Mouse (Mus musculus): Measurements from ENCODE around the gene Shank2.

The Shank2 gene

DNA sequence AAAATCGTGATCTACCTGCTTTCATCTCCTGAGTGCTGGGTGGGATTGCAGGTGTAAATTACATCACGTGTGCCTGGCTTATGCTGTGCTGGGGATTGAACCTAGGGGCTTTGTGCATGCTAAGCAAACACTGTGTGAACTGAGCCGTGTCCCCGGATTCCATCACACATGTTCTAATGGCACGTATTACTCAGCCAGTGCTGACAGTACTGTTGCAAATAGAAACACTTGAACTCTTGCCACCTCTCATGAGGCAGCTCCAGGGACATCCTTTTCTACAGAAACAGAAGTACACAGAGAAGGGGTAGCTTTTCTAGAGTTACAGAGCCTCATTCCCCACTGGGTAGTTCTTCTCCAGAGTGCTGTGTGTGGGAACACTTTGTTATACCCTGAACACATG, 168.5 kb downstream of the Shank2 start:
- no peak for DNase-seq (ENCODE audit: low spot score in 2 of 2)

GRCm38 (mm10) chr7:144170686-144171085, 169.0 kb downstream of the Shank2 start:
- peak; percentile 36 to 42 for DNase-seq (ENCODE audit: low spot score in 2 of 2)

- no peak for DNase-seq (ENCODE audit: low spot score in 2 of 2)
These were observed 172.1 kb downstream of the Shank2 start for GRCm38 (mm10) chr7:144173869-144174268.

DNA sequence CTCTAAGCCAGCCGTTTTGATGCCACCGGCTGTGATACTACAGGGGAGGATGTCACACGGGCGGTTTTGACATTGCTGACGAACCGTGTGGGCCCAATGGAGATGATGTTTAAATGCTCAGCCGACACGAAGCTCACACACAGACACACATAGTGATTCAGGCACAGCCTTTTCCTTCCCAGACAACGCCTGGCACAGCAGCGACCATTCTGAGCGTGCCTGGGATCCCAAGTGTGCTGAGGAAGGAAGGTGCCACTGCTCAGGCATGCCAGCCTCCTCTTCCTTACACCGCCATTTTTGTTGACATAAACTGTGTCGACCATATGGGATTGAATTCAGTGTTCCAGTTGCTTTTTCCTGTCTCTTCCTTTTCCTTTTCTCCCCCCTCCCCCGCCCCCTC, 172.6 kb downstream of the Shank2 start:
- peak; percentile 46 to 55 for DNase-seq (ENCODE audit: low spot score in 2 of 2)

GRCm38 (mm10) chr7:144175025-144175424, 173.3 kb downstream of the Shank2 start:
- peak; percentile 20 to 27 for DNase-seq (ENCODE audit: low spot score in 2 of 2)

GRCm38 (mm10) chr7:144175481-144176233, 173.9 kb downstream of the Shank2 start:
- DNase-seq (ENCODE audit: low spot score in 2 of 2) = peak; percentile 69

DNA sequence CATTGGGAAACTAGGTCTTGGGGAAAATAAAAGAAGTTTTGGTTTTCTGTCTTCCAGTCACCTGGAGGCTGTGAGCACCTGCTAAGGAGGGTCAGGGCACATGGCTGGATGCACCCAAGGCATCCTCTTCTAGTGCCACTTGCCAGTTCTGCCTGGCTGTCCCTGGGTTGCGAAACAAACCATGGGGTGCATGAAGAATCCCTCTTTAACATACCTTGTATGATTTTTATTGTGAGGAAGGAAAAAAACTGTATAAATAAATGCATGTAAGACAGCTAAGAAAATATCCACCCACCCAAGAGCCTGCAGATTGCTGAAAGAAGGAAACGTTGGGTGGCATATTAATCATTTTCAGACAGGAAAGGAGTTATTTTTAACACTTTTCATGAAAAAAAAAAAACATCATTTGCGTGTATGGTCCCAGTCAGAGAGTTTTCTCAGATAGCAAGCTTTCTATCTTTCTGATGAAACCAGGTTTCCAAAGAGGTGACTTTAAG, 174.6 kb downstream of the Shank2 start:
- DNase-seq (ENCODE audit: low spot score in 2 of 2) = peak in 1 of 2 experiments; percentile 43

DNA sequence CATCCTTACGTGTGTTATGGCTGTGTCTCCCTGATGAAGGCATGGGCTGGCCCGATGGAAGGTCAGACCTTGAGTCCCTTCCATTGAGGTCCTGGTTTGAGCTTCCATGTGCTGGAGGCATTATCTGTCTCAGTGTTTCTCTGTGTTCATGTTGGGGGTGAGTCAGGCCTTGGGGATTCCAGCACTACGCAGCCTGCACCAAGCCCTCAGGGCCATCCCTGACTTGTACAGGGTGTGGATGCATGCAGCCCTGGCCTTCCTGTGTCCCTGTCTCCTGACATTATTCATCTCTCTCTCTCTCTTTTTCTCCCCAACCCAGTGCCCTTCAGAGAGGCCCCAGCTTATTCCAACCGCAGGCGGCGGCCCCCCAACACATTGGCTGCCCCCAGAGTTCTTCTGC, 177.7 kb downstream of the Shank2 start:
- no peak for DNase-seq (ENCODE audit: low spot score in 2 of 2)

DNA sequence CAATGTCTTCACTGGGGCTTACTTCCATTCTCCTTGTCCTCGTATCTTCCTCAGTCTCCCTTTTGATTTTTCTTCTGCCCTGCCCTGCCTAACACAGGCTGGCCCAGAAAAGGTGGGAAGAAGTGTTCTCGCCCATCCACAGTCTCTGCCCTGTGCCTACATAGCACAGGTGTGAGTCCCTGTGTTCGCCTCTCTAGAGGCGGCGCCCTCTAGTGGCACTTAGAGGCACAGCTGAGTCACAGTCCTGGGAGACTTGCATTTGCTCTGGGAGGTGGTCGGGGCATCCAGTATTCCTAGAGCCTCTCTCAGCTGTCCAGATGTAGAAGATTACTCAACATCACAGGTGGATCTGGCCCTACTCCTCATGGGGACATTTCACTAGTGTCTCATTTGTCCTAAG, 179.2 kb downstream of the Shank2 start:
- DNase-seq (ENCODE audit: low spot score in 2 of 2) = peak; percentile 61 to 64

DNA sequence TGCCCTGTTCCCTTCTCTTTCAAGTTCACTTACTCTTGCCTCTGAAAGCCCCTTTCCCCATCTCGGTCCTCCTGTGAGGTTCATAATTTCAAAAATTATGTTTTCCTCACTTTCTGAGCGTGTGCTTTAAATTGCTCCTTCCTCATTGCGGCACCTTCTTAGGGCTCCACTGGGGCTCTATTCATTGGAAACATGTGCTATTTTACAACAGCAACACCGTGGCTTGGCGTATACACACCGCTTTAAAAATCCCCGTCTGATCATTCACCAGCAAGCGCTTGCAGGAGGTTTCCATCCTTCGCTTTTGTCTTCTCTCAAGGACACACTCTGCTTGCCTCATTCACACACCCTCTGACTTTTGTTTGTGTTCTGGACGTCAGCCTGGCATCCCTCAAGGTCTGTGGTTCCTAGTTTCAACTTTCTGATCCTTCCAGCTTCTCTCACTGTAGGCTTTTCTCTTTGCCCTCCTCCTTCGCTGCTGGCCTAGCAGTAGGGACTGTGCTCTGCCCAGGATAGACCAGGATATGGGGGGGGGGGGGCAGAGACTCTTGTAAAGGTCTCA, 186.2 kb downstream of the Shank2 start:
- no peak for DNase-seq (ENCODE audit: low spot score in 2 of 2)

GRCm38 (mm10) chr7:144189446-144189845, 187.7 kb downstream of the Shank2 start:
- DNase-seq (ENCODE audit: low spot score in 2 of 2) = no peak

DNA sequence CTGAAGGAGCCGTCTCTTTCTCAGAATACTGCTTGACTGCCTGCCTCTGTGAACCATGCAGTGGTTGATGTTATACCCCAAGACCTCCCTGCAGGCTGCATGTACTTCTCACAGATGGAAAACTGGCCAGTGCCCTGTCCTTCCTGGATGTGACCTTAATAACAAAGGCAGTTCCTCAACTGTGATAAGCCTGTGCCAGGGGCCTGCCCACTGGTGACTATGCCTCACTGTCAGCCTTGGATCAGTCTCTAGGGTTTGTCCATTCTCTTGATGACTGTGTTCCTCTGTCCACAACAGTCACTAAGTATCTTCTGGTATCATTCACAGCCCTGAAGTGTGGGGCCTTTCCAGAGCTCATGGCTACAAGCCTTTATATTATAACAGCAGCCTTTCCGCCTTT, 196.8 kb downstream of the Shank2 start:
- DNase-seq (ENCODE audit: low spot score in 2 of 2) = no peak

DNA sequence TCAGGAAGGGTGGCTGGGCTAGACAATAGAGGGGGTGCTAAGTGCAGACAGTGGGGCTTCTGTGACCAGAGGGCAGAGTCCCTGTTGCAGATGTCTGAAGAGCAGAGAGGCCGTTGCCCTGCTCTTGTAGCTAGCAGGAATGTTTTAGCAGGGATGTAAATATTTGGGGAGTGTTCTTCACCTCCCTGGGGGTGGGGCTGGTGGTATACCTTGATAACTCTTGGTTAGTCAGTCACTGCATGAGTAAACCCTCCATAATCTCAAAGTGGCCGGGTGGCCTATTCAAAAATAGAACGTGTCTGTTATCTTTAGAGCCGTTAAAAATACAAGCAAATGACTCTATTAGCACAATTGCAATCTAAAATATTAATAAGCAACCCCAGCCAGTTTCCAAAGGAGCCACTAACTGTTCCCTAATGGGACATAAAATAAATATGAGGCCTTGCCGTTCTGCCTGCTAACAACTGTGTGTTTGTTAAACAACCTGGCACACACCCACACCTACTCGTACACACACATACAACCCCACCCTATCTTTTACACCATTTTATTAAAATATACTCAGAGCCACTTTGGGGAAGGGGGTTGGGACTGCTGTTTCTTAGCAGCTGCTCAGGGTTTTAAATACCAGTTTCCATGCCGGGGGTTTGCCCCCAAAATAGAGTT, 200.4 kb downstream of the Shank2 start:
- DNase-seq (ENCODE audit: low spot score in 2 of 2) = no peak

GRCm38 (mm10) chr7:144204290-144204689, 202.6 kb downstream of the Shank2 start:
- DNase-seq (ENCODE audit: low spot score in 2 of 2) = no peak

DNA sequence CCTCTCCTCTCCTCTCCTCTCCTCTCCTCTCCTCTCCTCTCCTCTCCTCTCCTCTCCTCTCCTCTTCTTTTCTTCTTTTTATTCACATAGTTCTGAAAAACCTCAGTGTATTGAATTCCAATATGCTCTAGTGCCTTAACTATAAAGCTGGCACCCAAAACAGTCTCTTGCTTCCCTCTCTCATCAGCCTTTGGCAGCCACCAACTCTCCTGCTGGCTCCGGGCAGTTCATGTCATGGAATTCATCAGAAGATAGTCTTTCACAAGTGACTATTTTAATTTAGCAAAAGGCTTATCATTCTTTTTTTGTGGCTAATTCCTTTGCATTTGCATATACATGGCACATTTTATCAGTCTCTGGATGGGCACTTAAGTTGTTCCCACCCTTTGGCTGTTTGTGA, 203.4 kb downstream of the Shank2 start:
- DNase-seq (ENCODE audit: low spot score in 2 of 2) = no peak

DNA sequence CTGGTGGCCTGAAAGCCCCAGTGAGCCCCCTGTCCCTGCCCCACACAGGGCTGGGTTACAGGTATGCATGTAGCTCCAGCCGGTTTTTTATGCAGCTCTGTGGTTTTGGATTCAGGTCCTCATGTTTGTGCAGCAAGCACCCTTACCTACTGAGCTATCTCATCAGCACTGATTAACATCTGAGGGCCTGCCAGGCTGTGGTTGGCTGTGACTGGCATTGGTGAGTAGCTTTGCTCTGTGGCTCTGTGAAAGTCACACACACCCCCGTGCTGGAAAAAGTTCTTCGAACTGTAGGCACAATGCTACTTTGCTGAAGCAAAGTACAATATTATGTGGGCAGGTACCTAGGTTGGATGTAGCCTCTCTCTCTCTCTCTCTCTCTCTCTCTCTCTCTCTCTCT, 204.1 kb downstream of the Shank2 start:
- peak in 1 of 2 experiments; percentile 46 for DNase-seq (ENCODE audit: low spot score in 2 of 2)

DNA sequence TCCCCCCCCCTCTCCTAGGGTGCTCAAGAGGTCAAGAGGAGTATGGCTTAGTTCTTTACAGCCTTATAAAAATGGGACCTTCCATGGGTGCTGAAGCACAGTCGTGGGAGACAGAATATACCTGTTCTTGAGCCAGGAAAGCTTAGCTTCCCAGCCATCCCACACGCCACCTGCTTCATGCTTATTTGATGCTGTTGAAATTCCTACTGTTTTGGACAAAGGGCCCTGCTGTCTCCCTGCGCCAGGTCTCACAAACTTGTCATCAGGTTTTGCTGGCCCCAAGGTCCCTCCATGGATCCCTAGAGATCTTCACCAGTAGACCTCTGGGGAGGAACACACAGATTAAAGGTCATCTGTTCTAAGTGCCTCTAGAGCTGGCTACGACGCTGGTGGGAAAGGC, 204.5 kb downstream of the Shank2 start:
- peak in 1 of 2 experiments; percentile 60 for DNase-seq (ENCODE audit: low spot score in 2 of 2)

DNA sequence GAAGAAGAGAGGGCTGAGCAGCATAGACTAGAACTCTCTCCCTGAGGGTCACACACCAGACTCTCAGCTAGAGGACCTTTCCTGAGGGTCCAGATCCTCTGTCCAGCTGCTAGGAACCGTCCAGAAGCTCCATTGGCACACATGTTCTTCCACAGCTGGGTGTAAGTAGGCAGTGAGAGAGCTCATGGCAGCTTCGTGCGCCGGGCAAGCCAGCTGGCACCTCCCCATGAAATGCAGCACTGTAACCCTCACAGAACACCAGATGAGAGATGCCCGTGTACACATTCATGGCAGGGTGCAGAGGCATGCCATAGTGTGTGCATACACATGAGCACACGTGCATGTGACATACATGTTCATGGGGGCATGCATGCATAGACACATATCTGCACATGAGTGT, 205.4 kb downstream of the Shank2 start:
- DNase-seq (ENCODE audit: low spot score in 2 of 2) = peak in 1 of 2 experiments; percentile 46

- DNase-seq (ENCODE audit: low spot score in 2 of 2) = peak; percentile 61 to 83
These were observed 206.1 kb downstream of the Shank2 start for GRCm38 (mm10) chr7:144207849-144208248.

GRCm38 (mm10) chr7:144208628-144209027, 206.9 kb downstream of the Shank2 start:
- DNase-seq (ENCODE audit: low spot score in 2 of 2) = no peak

DNA sequence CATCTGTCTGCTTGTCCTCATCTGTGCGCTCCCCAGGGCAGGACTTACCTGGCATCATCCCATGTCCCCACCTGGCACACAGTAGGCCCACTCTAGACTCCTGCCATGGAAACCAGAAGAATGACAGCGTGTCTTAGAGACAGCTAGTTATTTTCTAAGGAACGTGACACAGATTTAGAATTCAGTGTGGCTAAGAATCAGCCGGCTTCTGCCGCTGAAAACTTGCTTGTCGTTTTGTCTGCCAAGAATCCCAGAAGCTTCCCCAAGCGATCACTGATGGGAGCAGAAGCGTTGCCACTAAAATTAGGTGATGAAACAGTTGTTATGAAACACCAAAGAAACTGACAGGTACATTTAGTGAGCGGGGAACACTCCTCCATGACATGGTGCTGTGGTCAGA, 208.8 kb downstream of the Shank2 start:
- peak in 1 of 2 experiments; percentile 63 for DNase-seq (ENCODE audit: low spot score in 2 of 2)

DNA sequence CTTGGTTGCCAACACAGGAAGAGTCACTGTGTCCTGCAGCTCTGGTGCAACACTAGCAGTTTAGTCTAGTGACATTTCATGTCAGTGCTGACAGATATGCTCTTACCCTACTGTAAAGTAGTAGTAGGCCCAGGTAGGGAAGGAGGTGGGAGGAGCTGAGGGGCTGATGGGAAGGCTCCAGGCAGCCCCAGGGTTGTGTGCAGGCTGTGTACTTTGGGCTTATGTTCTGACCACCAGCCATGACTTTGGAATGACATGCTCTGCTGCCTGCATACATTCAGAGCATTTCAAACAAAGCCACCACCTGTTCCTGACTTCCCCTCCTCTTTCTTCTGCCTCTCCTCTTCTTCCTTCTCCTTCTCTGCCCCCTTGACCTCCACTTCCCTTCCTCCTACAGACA, 211.0 kb downstream of the Shank2 start:
- no peak for DNase-seq (ENCODE audit: low spot score in 2 of 2)

- DNase-seq (ENCODE audit: low spot score in 2 of 2) = peak; percentile 72 to 82
These were observed 215.5 kb downstream of the Shank2 start for GRCm38 (mm10) chr7:144217192-144217591.
